Mouse (Mus musculus) thymus, adult 2 months (tissue): ENCODE data around the gene Ddx6.

ENCODE experiments used
- CTCF ChIP-seq: fragments of 200-500 bp; IDR thresholded peaks from 2 replicates; pipeline ENCODE4 v1.5.1; 2012; ENCODE audit warnings: mild to moderate bottlenecking, control low read depth, low read length, moderate library complexity, borderline replicate concordance; ENCODE audit not compliant: control insufficient read depth, poor library complexity, insufficient read depth; ENCODE audit errors: extremely low read depth
- POLR2A ChIP-seq: fragments of 200-500 bp; IDR thresholded peaks from 2 replicates; pipeline ENCODE4 v1.6.1; 2012; ENCODE audit warnings: mild to moderate bottlenecking, low read length, control low read depth, moderate library complexity; ENCODE audit not compliant: control insufficient read depth, poor library complexity, insufficient read depth; ENCODE audit errors: extremely low read depth

DNA sequence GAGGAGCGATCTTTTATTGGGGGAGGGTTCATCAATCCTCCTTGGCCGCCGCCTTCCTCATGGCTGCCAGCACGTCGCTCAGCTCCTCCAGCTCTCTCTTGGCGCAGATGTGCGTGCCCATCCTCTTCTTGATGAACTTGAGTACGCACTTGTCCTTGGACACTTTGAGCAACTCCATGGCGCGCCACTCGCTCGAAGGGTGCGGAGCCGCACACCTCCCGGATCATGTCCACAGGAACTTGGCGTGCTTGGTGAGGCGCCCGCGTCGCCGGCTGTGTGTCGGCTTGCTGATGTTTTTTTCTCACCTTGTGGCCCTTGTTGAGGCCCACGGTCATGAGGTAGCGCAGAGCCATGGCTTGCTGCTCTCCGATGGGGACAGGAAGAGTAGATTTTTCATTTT lies 5.7 kb downstream of the Ddx6 start:
- TF ChIP-seq POLR2A (no peak), CTCF (no peak)
